Mouse (Mus musculus): ENCODE measurements around the gene Zbtb4.

- no peak; the same call in 1 of the 2 replicates for TF ChIP-seq POLR2A (IDR thresholded peaks at IDR 0.05; ENCODE audit: low read depth, low read length)
- TF ChIP-seq CTCF (IDR thresholded peaks at IDR 0.05; ENCODE audit: extremely low read depth, insufficient read length, insufficient replicate concordance, low read depth, low read length), result no peak
Measured at GRCm38 (mm10) chr11:69784793-69785272, 19.1 kb downstream of the Zbtb4 start.
